Mouse (Mus musculus) ES-Bruce4 (cell line): Measurements from ENCODE around the gene Zfp318. TPM values are rescaled to one million over a fixed set of nuclear protein-coding genes. Genes with fewer than 3 reads are reported as not detected.
A peak's percentile ranks its signal among the peaks of the same experiment; 100 is the strongest.

Source experiments
- H3K27ac ChIP-seq: 2 replicates; pipeline ENCODE4 v1.5.1; 2012; ENCODE audit warnings: low read length, inconsistent platforms; ENCODE audit not compliant: insufficient read depth
- H3K27me3 ChIP-seq: 2 replicates; pipeline ENCODE4 v1.6.1; 2012; ENCODE audit warnings: mild to moderate bottlenecking, low read length, inconsistent platforms; ENCODE audit not compliant: control insufficient read depth, poor library complexity, insufficient read depth, severe bottlenecking
- H3K36me3 ChIP-seq: 2 replicates; pipeline ENCODE4 v1.6.1; 2012; ENCODE audit warnings: inconsistent platforms, mild to moderate bottlenecking, low read length, moderate library complexity; ENCODE audit not compliant: control insufficient read depth, poor library complexity, insufficient read depth, severe bottlenecking
- H3K4me1 ChIP-seq: one replicate; pipeline ENCODE4 v1.8.1; 2011; ENCODE audit warnings: low read length; ENCODE audit not compliant: control insufficient read depth, insufficient read depth
- H3K4me3 ChIP-seq: 2 replicates; pipeline ENCODE4 v1.5.1; 2011; ENCODE audit warnings: low read depth, mild to moderate bottlenecking, low read length
- H3K9ac ChIP-seq: 2 replicates; pipeline ENCODE4 v1.6.1; 2012; ENCODE audit warnings: low read depth, mild to moderate bottlenecking, inconsistent platforms; ENCODE audit not compliant: poor library complexity, severe bottlenecking
- H3K9me3 ChIP-seq: replicated peaks from 2 replicates; pipeline ENCODE4 v1.6.1; 2012; ENCODE audit warnings: mild to moderate bottlenecking, low read length, inconsistent platforms; ENCODE audit not compliant: control insufficient read depth, poor library complexity, insufficient read depth, severe bottlenecking
- CTCF ChIP-seq: IDR thresholded peaks from one replicate; pipeline ENCODE4 v1.8.1; 2011; ENCODE audit warnings: low read depth, low read length
- EP300 ChIP-seq: IDR thresholded peaks from 2 replicates; pipeline ENCODE4 v1.6.1; 2011; ENCODE audit warnings: low read depth, low read length; ENCODE audit not compliant: insufficient read depth
- POLR2A ChIP-seq: IDR thresholded peaks from one replicate; pipeline ENCODE4 v1.8.1; 2011; ENCODE audit warnings: low read length; ENCODE audit not compliant: insufficient read depth
- polyA plus RNA-seq: library from polyadenylated mRNA; stranded (reverse); fragments of >200 nt; gene quantifications from 2 replicates; pipeline ENCODE4 v1.2.4, GENCODE M21; 2011; ENCODE audit warnings: low read depth; ENCODE audit not compliant: missing spikeins, insufficient read depth, insufficient read length

The Zfp318 gene
- polyA plus RNA-seq, 1 experiment, result 62.7 TPM

- Histone ChIP-seq H3K4me3 (peak overlapping the region; percentile 75), H3K9me3 (no peaks in the 10 kb centered on the region), H3K4me1 (no peaks in the 10 kb centered on the region), H3K27me3 (no peaks in the 10 kb centered on the region), H3K9ac (peak overlapping the region; percentile 99), H3K36me3 (peaks cover 3% of the 10 kb centered on the region; the same call in 1 of the 2 replicates), H3K27ac (no peak overlapping the region)
- TF ChIP-seq EP300, result no peak
- TF ChIP-seq CTCF, result no peak
- TF ChIP-seq POLR2A, result no peak
Observed at GRCm38 (mm10) chr17:46384061-46384801, 700 bp downstream of the Zfp318 start.

GRCm38 (mm10) chr17:46388200-46388599, 4.7 kb downstream of the Zfp318 start:
- Histone ChIP-seq H3K27ac (no peak overlapping the region), H3K4me3 (no peak overlapping the region), H3K4me1 (no peaks in the 10 kb centered on the region), H3K36me3 (peaks cover 3% of the 10 kb centered on the region; the same call in 1 of the 2 replicates), H3K27me3 (no peaks in the 10 kb centered on the region), H3K9ac (no peak overlapping the region), H3K9me3 (no peaks in the 10 kb centered on the region)
- TF ChIP-seq CTCF (no peak), POLR2A (no peak)

GRCm38 (mm10) chr17:46393012-46393411, 9.5 kb downstream of the Zfp318 start:
- no peak overlapping the region for H3K9ac ChIP-seq
- H3K9me3 ChIP-seq, result no peaks in the 10 kb centered on the region
- H3K27me3 ChIP-seq, result no peaks in the 10 kb centered on the region
- H3K4me1 ChIP-seq, result no peaks in the 10 kb centered on the region
- no peak overlapping the region for H3K27ac ChIP-seq
- H3K4me3 ChIP-seq, result no peak overlapping the region
- peaks cover 10% of the 10 kb centered on the region for H3K36me3 ChIP-seq
- TF ChIP-seq EP300, result no peak
- no peak for TF ChIP-seq POLR2A
- TF ChIP-seq CTCF, result peak; percentile 44

- Histone ChIP-seq H3K4me1 (no peaks in the 10 kb centered on the region), H3K9ac (no peak overlapping the region), H3K36me3 (peaks cover 14% of the 10 kb centered on the region), H3K4me3 (no peak overlapping the region), H3K27me3 (no peaks in the 10 kb centered on the region), H3K27ac (no peak overlapping the region), H3K9me3 (no peaks in the 10 kb centered on the region)
- TF ChIP-seq CTCF (no peak), EP300 (no peak), POLR2A (no peak)
Observed at GRCm38 (mm10) chr17:46394631-46395030, 11.1 kb downstream of the Zfp318 start.

- peaks cover 25% of the 10 kb centered on the region for H3K36me3 ChIP-seq
- no peak for TF ChIP-seq EP300
- TF ChIP-seq CTCF, result no peak
- TF ChIP-seq POLR2A, result no peak
Observed at GRCm38 (mm10) chr17:46408478-46408877, 24.9 kb downstream of the Zfp318 start.

GRCm38 (mm10) chr17:46418628-46419027, 35.1 kb downstream of the Zfp318 start:
- Histone ChIP-seq H3K4me3 (no peak overlapping the region), H3K27me3 (no peaks in the 10 kb centered on the region), H3K9me3 (no peaks in the 10 kb centered on the region), H3K4me1 (peaks cover 2% of the 10 kb centered on the region), H3K36me3 (no peaks in the 10 kb centered on the region), H3K9ac (no peak overlapping the region), H3K27ac (no peak overlapping the region)
- TF ChIP-seq EP300, result no peak
- no peak for TF ChIP-seq POLR2A
- TF ChIP-seq CTCF, result no peak

More at GRCm38 (mm10) chr17:46408478-46408877, 24.9 kb downstream of the Zfp318 start:
- no peak overlapping the region for H3K27ac ChIP-seq
- H3K9me3 ChIP-seq, result no peaks in the 10 kb centered on the region
- H3K4me1 ChIP-seq, result no peaks in the 10 kb centered on the region
- no peak overlapping the region for H3K9ac ChIP-seq
- no peaks in the 10 kb centered on the region for H3K27me3 ChIP-seq
- no peak overlapping the region for H3K4me3 ChIP-seq
